Comparison of ENCODE assay signal across 13 mouse cellular contexts in genomic region chr9:40776044-40776443, GRCm38 (mm10). TPM values are rescaled to one million over a fixed set of nuclear protein-coding genes. Genes with fewer than 3 reads are reported as not detected.
DNase-seq lines count a peak whose midpoint lies in the region; ATAC-seq and TF ChIP-seq lines count a peak whose summit lies in the region.
"Had no signal": no experiment of that assay in that cellular context is flagged by ENCODE, and none has a peak within 500 bp of the region (broad histone marks: within the 10 kb centered on the region; RNA-seq: fewer than 3 reads in every experiment).

No protein-coding gene starts in this region.

- H3K4me1 ChIP-seq in heart, embryonic 13.5 days = peaks cover 14% of the 10 kb centered on the region
- H3K4me1 ChIP-seq in liver, postnatal 0 days (ENCODE audit: insufficient read depth) = peaks cover 9% of the 10 kb centered on the region
- no peaks in the 10 kb centered on the region for H3K4me1 ChIP-seq in stomach, embryonic 15.5 days
- H3K4me1 ChIP-seq: hindbrain, embryonic 15.5 days; neural tube, embryonic 15.5 days had no signal

- H3K4me2 ChIP-seq in heart, embryonic 13.5 days = 0 out of 2 replicates have a peak overlapping the region, but pooled peaks have one; percentile 4
- H3K4me2 ChIP-seq in liver, postnatal 0 days (ENCODE audit: low read depth, low read length) = no peak overlapping the region
- H3K4me2 ChIP-seq in stomach, embryonic 15.5 days = no peak overlapping the region
- H3K4me2 ChIP-seq: hindbrain, embryonic 15.5 days; liver, embryonic 11.5 days; neural tube, embryonic 15.5 days had no signal

- H3K27me3 ChIP-seq in heart, embryonic 13.5 days (replicated peaks) = no peaks in the 10 kb centered on the region
- no peaks in the 10 kb centered on the region for H3K27me3 ChIP-seq in liver, postnatal 0 days (ENCODE audit: insufficient read depth, low read length)
- H3K27me3 ChIP-seq in stomach, embryonic 15.5 days (replicated peaks) = no peaks in the 10 kb centered on the region
- H3K27me3 ChIP-seq: hindbrain, embryonic 15.5 days; neural tube, embryonic 15.5 days; Patski had no signal

- no peaks in the 10 kb centered on the region for H3K36me3 ChIP-seq in heart, embryonic 13.5 days
- no peaks in the 10 kb centered on the region for H3K36me3 ChIP-seq in liver, postnatal 0 days (replicated peaks; ENCODE audit: insufficient read depth, low read length)
- 0 out of 2 replicates have a peak, but pooled peaks cover 3% of the 10 kb centered on the region for H3K36me3 ChIP-seq in stomach, embryonic 15.5 days
- H3K36me3 ChIP-seq: hindbrain, embryonic 15.5 days had no signal

- TF ChIP-seq EP300 in liver, postnatal 0 days (IDR thresholded peaks at IDR 0.05; ENCODE audit: low read depth) = no peak

- no peak overlapping the region for H3K4me3 ChIP-seq in heart, embryonic 13.5 days
- no peak overlapping the region for H3K4me3 ChIP-seq in liver, postnatal 0 days (ENCODE audit: low read depth, low read length)
- H3K4me3 ChIP-seq in stomach, embryonic 15.5 days (replicated peaks) = no peak overlapping the region
- H3K4me3 ChIP-seq: hindbrain, embryonic 15.5 days; neural tube, embryonic 15.5 days had no signal

- intact Hi-C loops in heart, postnatal 10 days (cut with DNase I) = no loop called here

- no peak overlapping the region for H3K9ac ChIP-seq in heart, embryonic 13.5 days
- H3K9ac ChIP-seq in liver, postnatal 0 days (replicated peaks) = no peak overlapping the region
- no peak overlapping the region for H3K9ac ChIP-seq in stomach, embryonic 15.5 days
- H3K9ac ChIP-seq: hindbrain, embryonic 15.5 days; neural tube, embryonic 15.5 days had no signal

- ATAC-seq in heart, embryonic 13.5 days (ENCODE audit: extremely low read depth, insufficient number of reproducible peaks, low FRiP score, low TSS enrichment) = no peak
- ATAC-seq in liver, postnatal 0 days = no peak
- ATAC-seq in stomach, embryonic 15.5 days (ENCODE audit: insufficient read depth, low FRiP score, low read depth) = no peak
- ATAC-seq: Patski had no signal

- H3K27ac ChIP-seq in heart, embryonic 13.5 days (replicated peaks) = peak overlapping the region; percentile 79
- H3K27ac ChIP-seq in liver, postnatal 0 days (ENCODE audit: low read depth) = peak overlapping the region; percentile 74
- peak overlapping the region; percentile 55; the same call in 1 of the 2 replicates for H3K27ac ChIP-seq in stomach, embryonic 15.5 days
- H3K27ac ChIP-seq: hindbrain, embryonic 15.5 days; neural tube, embryonic 15.5 days had no signal

- 45% methylated on average over 1 of the region's 1 CpGs for WGBS in heart, embryonic 13.5 days
- WGBS in liver, postnatal 0 days (ENCODE audit: insufficient replicate concordance) = 38% methylated on average over 1 of the region's 1 CpGs
- WGBS in stomach, embryonic 15.5 days = 69% methylated on average over 1 of the region's 1 CpGs

- no peaks in the 10 kb centered on the region for H3K9me3 ChIP-seq in heart, embryonic 13.5 days
- H3K9me3 ChIP-seq in liver, postnatal 0 days (ENCODE audit: low read length) = no peaks in the 10 kb centered on the region
- no peaks in the 10 kb centered on the region for H3K9me3 ChIP-seq in stomach, embryonic 15.5 days
- H3K9me3 ChIP-seq: hindbrain, embryonic 15.5 days; neural tube, embryonic 15.5 days had no signal

- DNase-seq in heart, postnatal 10 days = no peak
- DNase-seq in liver, postnatal 0 days = no peak
- DNase-seq in liver (no peak), R1 (ENCODE audit: low read depth, low spot score) (peak; percentile 79)
- no peak for DNase-seq in ovary, postnatal 10 days (ENCODE audit: low spot score)
- DNase-seq: gastrocnemius, postnatal 25 days; right cerebral cortex, adult 18-20 months had no signal

- no peak for TF ChIP-seq CTCF in liver, postnatal 0 days (IDR thresholded peaks at IDR 0.05; ENCODE audit: low read depth)

RNA-seq across cellular contexts. Expression of gene Hspa8, which starts 24.7 kb away (rescaled TPM):
- polyA plus RNA-seq in heart, embryonic 13.5 days (2015; fragmentation: Nextera tagmentation; extraction: Ambion mirVana) = 1,787 and 2,104 TPM in 2 replicates
- 1,000 to 10,000 TPM; 1,111 to 1,159 TPM for total RNA-seq in heart, postnatal 10 days (2021)
- 750 and 793 TPM in 2 replicates for polyA plus RNA-seq in liver, postnatal 0 days (2015; fragmentation: Nextera tagmentation; extraction: Ambion mirVana)
- 2,024 and 2,425 TPM in 2 replicates for polyA plus RNA-seq in stomach, embryonic 15.5 days (2015; fragmentation: Nextera tagmentation; extraction: Ambion mirVana)
